Mouse (Mus musculus) lung, embryonic 14.5 days (tissue): ENCODE measurements at regions not wholly inside any gene's neighbourhood (a gene's known extent, or its start where the extent isn't known, plus 50 kb on each side); places are given as distances from the start of the nearest gene placed in this dataset.

ENCODE experiments used
- ATAC-seq: fragments of 200-750 bp; cut with Nextera tagmentation; 2 replicates; pipeline ENCODE4 v1.8.0; 2017; ENCODE audit warnings: mild to moderate bottlenecking, moderate TSS enrichment, moderate library complexity; ENCODE audit not compliant: insufficient read depth
- DNase-seq: peaks from one replicate; pipeline ENCODE4 v3.0.0-alpha.2; 2015
- H3K27ac ChIP-seq: fragments of 300-500 bp; sonication (generic); 2 replicates; pipeline ENCODE4 v1.5.1; 2014; ENCODE audit warnings: low read depth, mild to moderate bottlenecking, moderate library complexity
- H3K27me3 ChIP-seq: fragments of 300-500 bp; sonication (generic); 2 replicates; pipeline ENCODE4 v1.6.1; 2014; ENCODE audit warnings: low read length, control low read depth; ENCODE audit not compliant: insufficient read depth
- H3K36me3 ChIP-seq: fragments of 300-500 bp; sonication (generic); 2 replicates; pipeline ENCODE4 v1.6.1; 2014; ENCODE audit warnings: control low read depth; ENCODE audit not compliant: insufficient read depth
- H3K4me1 ChIP-seq: fragments of 300-500 bp; sonication (generic); 2 replicates; pipeline ENCODE4 v1.6.1; 2014; ENCODE audit warnings: antibody characterized with exemption, control low read depth; ENCODE audit not compliant: insufficient read depth
- H3K4me2 ChIP-seq: fragments of 300-500 bp; sonication (generic); 2 replicates; pipeline ENCODE4 v1.6.1; 2014; ENCODE audit warnings: mild to moderate bottlenecking
- H3K4me3 ChIP-seq: fragments of 300-500 bp; sonication (generic); 2 replicates; pipeline ENCODE4 v1.5.1; 2014; ENCODE audit warnings: low read depth, low read length
- H3K9ac ChIP-seq: fragments of 300-500 bp; sonication (generic); 2 replicates; pipeline ENCODE4 v1.6.1; 2014
- H3K9me3 ChIP-seq: fragments of 300-500 bp; sonication (generic); 2 replicates; pipeline ENCODE4 v1.6.1; 2016; ENCODE audit warnings: low read depth, low read length, control low read depth
- CTCF ChIP-seq: IDR thresholded peaks from 2 replicates; pipeline ENCODE4 v1.5.1; 2016; ENCODE audit warnings: antibody characterized with exemption, low read depth
- WGBS: fragments of 180-500 bp; shearing (Covaris S2); extraction: QIAGEN DNeasy Blood & Tissue Kit; methylation state at CpG from one replicate; pipeline ENCODE4 v1.1.7; 2014; 5-methylcytosine and 5-hydroxymethylcytosine counted together

DNA sequence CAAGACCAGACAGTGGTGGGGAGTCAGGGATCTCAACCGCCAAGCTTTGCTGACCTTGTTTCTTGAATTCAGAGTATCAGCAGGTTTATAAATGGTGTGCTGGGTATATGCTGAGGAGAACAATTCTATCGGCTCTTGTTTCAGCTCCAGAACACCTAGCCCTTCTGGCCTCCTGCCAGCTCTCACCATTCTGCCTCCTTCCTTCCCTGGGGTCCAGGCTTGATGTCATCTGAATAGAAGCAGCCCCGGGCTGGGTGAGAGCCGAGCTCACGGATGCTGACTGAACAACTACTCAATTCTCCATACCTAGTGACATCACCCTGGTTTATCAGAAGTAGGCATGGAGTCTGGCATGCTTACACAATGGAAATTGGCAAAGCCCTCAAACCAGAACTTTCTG lies 203.5 kb downstream of the Efnb2 start:
- no peak overlapping the region for H3K27ac ChIP-seq
- no peak for TF ChIP-seq CTCF

GRCm38 (mm10) chr8:8453944-8454343 lies 207.1 kb downstream of the Efnb2 start:
- ATAC-seq (no peak), DNase-seq (no peak)
- Histone ChIP-seq H3K4me2 (no peak overlapping the region), H3K27ac (no peak overlapping the region), H3K9ac (no peak overlapping the region), H3K4me3 (no peak overlapping the region), H3K4me1 (no peaks in the 10 kb centered on the region), H3K9me3 (no peaks in the 10 kb centered on the region), H3K27me3 (no peaks in the 10 kb centered on the region), H3K36me3 (no peaks in the 10 kb centered on the region)
- 79% methylated on average over 6 of the region's 6 CpGs for WGBS
- TF ChIP-seq CTCF = no peak

More for the DNA sequence above, 203.5 kb downstream of the Efnb2 start:
- no peak overlapping the region for H3K4me2 ChIP-seq
- DNase-seq (peak; percentile 47), ATAC-seq (no peak)
- WGBS = 28% methylated on average over 5 of the region's 5 CpGs
- no peak overlapping the region for H3K9ac ChIP-seq
- H3K4me3 ChIP-seq = no peak overlapping the region
- no peaks in the 10 kb centered on the region for H3K4me1 ChIP-seq
- no peaks in the 10 kb centered on the region for H3K36me3 ChIP-seq
- H3K9me3 ChIP-seq = no peaks in the 10 kb centered on the region
- H3K27me3 ChIP-seq = no peaks in the 10 kb centered on the region

DNA sequence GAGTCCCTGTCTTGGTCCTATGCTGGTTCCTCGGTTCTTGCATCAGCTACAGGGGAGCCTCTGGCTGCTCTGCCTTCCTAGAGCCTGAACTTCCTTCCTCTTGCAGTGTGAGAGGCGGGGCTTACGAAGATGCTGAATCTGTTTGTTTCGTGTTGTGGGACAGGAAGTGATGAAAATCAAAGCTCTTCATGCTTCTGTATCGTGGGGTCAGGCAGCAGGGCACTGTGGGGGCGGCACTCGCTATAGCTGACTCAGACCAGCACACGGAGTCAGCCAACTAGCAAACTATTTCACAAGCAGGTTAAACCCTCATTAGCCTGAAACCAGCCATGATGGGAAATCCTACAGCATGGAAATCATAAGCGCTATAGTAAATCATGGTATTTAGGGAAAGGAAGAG lies 208.8 kb downstream of the Efnb2 start:
- no peak overlapping the region for H3K9ac ChIP-seq
- no peaks in the 10 kb centered on the region for H3K27me3 ChIP-seq
- no peak overlapping the region for H3K4me3 ChIP-seq
- H3K4me1 ChIP-seq = no peaks in the 10 kb centered on the region
- DNase-seq (peak; percentile 37), ATAC-seq (no peak)
- H3K9me3 ChIP-seq = no peaks in the 10 kb centered on the region
- no peak overlapping the region for H3K4me2 ChIP-seq
- TF ChIP-seq CTCF = no peak
- no peaks in the 10 kb centered on the region for H3K36me3 ChIP-seq
- no peak overlapping the region for H3K27ac ChIP-seq
- 66% methylated on average over 9 of the region's 9 CpGs for WGBS

GRCm38 (mm10) chr8:8448911-8449310 lies 212.1 kb downstream of the Efnb2 start:
- H3K4me1 ChIP-seq = no peaks in the 10 kb centered on the region
- H3K4me3 ChIP-seq = no peak overlapping the region
- TF ChIP-seq CTCF = no peak
- H3K4me2 ChIP-seq = no peak overlapping the region
- no peaks in the 10 kb centered on the region for H3K36me3 ChIP-seq
- no peaks in the 10 kb centered on the region for H3K27me3 ChIP-seq
- H3K9me3 ChIP-seq = no peaks in the 10 kb centered on the region
- ATAC-seq (no peak), DNase-seq (no peak)
- H3K9ac ChIP-seq = no peak overlapping the region
- WGBS = 86% methylated on average over 4 of the region's 4 CpGs
- no peak overlapping the region for H3K27ac ChIP-seq

GRCm38 (mm10) chr8:8441568-8441967 lies 219.5 kb downstream of the Efnb2 start:
- Histone ChIP-seq H3K27ac (no peak overlapping the region), H3K4me3 (no peak overlapping the region), H3K9ac (no peak overlapping the region), H3K4me2 (no peak overlapping the region), H3K36me3 (no peaks in the 10 kb centered on the region), H3K4me1 (no peaks in the 10 kb centered on the region), H3K9me3 (no peaks in the 10 kb centered on the region), H3K27me3 (no peaks in the 10 kb centered on the region)
- no peak for TF ChIP-seq CTCF
- no peak for ATAC-seq
- 65% methylated on average over 6 of the region's 6 CpGs for WGBS
- no peak for DNase-seq

DNA sequence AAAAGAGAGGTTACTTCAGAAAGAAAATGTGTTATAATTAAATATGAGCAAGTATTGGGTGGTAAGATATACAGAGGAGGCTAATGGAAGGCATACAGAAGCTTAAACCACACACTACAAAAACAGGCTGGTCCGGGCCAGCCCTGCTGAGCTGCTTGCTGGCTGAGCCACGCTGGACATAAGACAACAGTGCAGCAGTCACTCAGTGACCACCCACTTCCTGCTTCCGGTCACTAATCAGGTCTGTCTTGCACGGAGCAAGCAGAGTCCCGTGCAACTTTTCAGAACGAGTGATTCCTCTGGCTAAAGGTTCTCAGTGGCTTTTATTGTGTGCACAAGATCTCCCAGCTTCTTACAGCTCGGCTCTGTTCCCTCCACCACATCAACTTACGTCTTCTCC lies 220.1 kb downstream of the Efnb2 start:
- WGBS = 27% methylated on average over 8 of the region's 8 CpGs
- no peaks in the 10 kb centered on the region for H3K4me1 ChIP-seq
- no peak overlapping the region for H3K9ac ChIP-seq
- no peaks in the 10 kb centered on the region for H3K36me3 ChIP-seq
- no peaks in the 10 kb centered on the region for H3K9me3 ChIP-seq
- H3K27me3 ChIP-seq = no peaks in the 10 kb centered on the region
- H3K4me3 ChIP-seq = no peak overlapping the region
- TF ChIP-seq CTCF = no peak
- peak; percentile 73; the same call in 1 of the 2 replicates for ATAC-seq
- DNase-seq = peak; percentile 58
- H3K4me2 ChIP-seq = peak overlapping the region; percentile 32
- no peak overlapping the region for H3K27ac ChIP-seq

GRCm38 (mm10) chr8:8426201-8426600 lies 234.8 kb downstream of the Efnb2 start:
- no peak for TF ChIP-seq CTCF
- no peak overlapping the region for H3K4me2 ChIP-seq
- DNase-seq (no peak), ATAC-seq (no peak)
- no peaks in the 10 kb centered on the region for H3K27me3 ChIP-seq
- no peaks in the 10 kb centered on the region for H3K9me3 ChIP-seq
- WGBS = 46% methylated on average over 4 of the region's 4 CpGs
- no peak overlapping the region for H3K4me3 ChIP-seq
- H3K9ac ChIP-seq = no peak overlapping the region
- no peaks in the 10 kb centered on the region for H3K4me1 ChIP-seq
- H3K36me3 ChIP-seq = no peaks in the 10 kb centered on the region
- no peak overlapping the region for H3K27ac ChIP-seq

GRCm38 (mm10) chr8:8423443-8423842 lies 237.6 kb downstream of the Efnb2 start:
- Histone ChIP-seq H3K27me3 (no peaks in the 10 kb centered on the region), H3K4me1 (no peaks in the 10 kb centered on the region), H3K36me3 (no peaks in the 10 kb centered on the region), H3K4me3 (no peak overlapping the region), H3K4me2 (no peak overlapping the region), H3K27ac (no peak overlapping the region), H3K9me3 (no peaks in the 10 kb centered on the region), H3K9ac (no peak overlapping the region)
- ATAC-seq = no peak
- TF ChIP-seq CTCF = no peak
- 91% methylated on average over 2 of the region's 2 CpGs for WGBS
- DNase-seq = no peak
